Mouse (Mus musculus) subcutaneous adipose tissue, adult 2 months (tissue): Measurements from ENCODE around the gene Olfr12. TPM values are rescaled to one million over a fixed set of nuclear protein-coding genes. Genes with fewer than 3 reads are reported as not detected.

Experiments
- polyA plus RNA-seq: library from polyadenylated mRNA; depleted of rRNA; stranded (reverse); fragments of >200 nt; gene quantifications from 2 replicates; pipeline ENCODE4 v1.2.3, GENCODE M21; 2012; ENCODE audit warnings: low replicate concordance; rRNA removed

Gene Olfr12
- polyA plus RNA-seq = not detected in 2 replicates

GRCm38 (mm10) chr1:92617488-92617887, at the start of gene Olfr12:
Olfr12 (plus strand) TSS chr1:92617788.

DNA sequence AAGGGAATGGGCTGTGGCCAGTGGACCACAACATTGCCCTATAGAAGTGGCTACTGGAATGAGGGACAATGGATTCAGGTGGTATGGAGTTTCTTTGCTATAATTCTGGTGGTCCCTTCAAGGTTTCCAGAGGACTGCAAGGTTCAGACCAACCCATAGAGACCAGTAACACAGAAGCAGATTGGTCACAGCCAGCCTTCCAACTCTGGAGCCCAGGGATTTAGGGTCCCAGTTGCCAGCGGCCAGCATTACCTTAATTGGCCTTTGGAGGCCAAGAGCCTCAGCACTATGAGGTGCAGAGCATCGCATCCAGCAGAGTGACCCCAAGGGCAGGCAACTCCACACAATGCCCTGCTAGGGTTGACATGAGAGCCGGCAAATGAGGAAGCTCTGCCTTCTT, 46.6 kb upstream of the Olfr12 start, which contains the start of gene Olfr1413:
Gene Olfr1413 (plus strand): TSS at position 301 of the 400 bp plus-strand sequence.

DNA sequence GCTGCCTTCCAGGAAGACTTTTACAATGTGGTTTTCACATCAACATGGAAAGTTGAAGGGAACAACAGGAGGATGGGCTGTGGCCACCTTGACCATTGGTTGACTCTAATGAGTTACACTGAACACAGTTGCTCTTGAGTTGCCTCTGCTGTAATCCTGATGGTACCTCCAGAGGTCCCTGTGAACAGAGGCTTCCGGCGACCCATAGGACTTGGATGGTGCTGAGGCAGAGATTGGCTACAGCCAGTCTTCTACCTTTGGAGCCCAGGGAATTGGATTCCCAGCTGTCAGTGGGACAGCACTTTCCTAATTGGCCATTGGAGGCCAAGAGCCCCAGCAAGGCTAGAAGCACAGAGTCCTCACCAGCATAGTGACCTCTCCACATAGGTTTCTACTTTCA, 32.1 kb upstream of the Olfr12 start, which contains the start of gene Olfr1412:
Gene Olfr1412 (plus strand): TSS at position 301 of the 400 bp plus-strand sequence.

GRCm38 (mm10) chr1:92594111-92594510, 23.5 kb upstream of the Olfr12 start, which contains the start of gene Olfr1411:
Olfr1411 (plus strand) TSS chr1:92594411.

GRCm38 (mm10) chr1:92605482-92605881, 12.1 kb upstream of the Olfr12 start, which contains the start of gene Olfr1410:
Olfr1410 (plus strand) TSS chr1:92605782.

DNA sequence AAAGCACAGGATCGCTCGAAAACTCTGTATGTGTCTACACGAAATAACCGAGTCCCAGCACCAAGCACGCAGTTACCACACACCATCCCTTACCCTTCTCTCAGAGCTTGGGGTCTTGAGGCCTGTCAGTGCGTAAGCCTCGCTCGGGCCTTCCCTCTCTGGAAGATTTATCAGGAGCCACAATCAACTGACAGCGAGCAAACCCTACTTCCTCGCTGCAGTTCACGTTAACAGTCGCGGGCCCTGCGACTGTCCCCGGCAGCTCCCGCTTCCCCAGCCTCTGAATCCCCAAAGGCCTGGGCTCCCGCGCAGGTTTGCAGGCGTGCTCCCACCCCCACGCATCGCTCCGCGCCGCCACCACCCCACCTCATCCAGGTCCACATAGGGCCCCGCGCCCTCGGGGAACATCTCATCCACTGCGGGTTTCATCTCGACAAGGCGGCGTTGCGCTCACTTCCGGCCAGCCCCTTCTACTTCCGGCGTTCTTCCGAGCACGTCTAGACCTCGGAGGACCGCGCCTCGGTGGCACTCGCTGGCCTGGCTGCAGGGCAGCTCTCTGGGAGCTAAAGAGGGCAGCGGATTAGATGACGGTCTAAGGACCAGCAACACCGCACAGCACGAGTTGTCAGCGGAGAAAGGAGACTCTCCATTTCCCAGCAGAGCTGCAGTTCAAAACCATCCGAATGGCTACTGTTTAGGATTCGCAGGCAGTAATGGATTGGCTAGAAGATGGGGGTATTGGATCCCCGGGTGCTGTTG, 24.1 kb downstream of the Olfr12 start, which contains the start of gene Cops9:
Gene Cops9 (minus strand): TSS at position 472 of the 759 bp plus-strand sequence.

DNA sequence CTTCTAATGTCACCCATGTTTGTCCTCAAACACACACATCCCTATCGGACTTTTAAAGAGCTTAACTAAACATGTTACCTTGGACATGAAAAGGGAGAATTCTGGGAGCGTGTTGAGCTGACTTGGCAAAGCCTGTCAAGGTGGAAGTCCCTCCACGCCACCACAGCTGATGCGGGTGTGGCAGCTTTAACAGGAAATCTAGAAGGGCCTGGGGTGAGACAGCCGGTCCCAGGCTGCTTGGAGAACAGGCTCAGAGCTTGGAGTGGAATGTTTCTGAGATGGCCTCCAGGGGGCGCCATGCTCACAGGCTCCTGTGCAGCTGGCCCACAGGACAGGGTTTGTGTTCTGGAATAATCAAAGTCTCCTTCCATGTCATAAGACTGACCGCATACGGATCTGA, 31.1 kb downstream of the Olfr12 start, which contains the start of gene Otos:
Gene Otos (minus strand): TSS at position 169 of the 400 bp plus-strand sequence.

Other genes starting within 250 kb of the Olfr12 start
- 163 and 250 TPM in 2 replicates for gene Ndufa10, start 143.9 kb upstream of the Olfr12 start, polyA plus RNA-seq
- not detected in 2 replicates for gene Olfr1416, start 132.7 kb upstream of the Olfr12 start, polyA plus RNA-seq
- gene Olfr1415, start 121.7 kb upstream of the Olfr12 start, polyA plus RNA-seq = not detected in 2 replicates
- gene Olfr1414, start 99.1 kb upstream of the Olfr12 start, polyA plus RNA-seq = not detected in 2 replicates
- not detected in 2 replicates for gene Olfr1413, start 46.5 kb upstream of the Olfr12 start, polyA plus RNA-seq
- gene Olfr1412, start 32.0 kb upstream of the Olfr12 start, polyA plus RNA-seq = not detected in 2 replicates
- gene Olfr1411, start 23.4 kb upstream of the Olfr12 start, polyA plus RNA-seq = not detected in 2 replicates
- gene Olfr1410, start 12.0 kb upstream of the Olfr12 start, polyA plus RNA-seq = not detected in 2 replicates
- 136 and 172 TPM in 2 replicates for gene Cops9, start 24.2 kb downstream of the Olfr12 start, polyA plus RNA-seq
- 0.73 and 0.96 TPM in 2 replicates for gene Otos, start 31.1 kb downstream of the Olfr12 start, polyA plus RNA-seq
- gene Gpc1, start 213.9 kb downstream of the Olfr12 start, polyA plus RNA-seq = 27.1 and 103 TPM in 2 replicates